Mouse (Mus musculus): ENCODE data around the gene Pou2f2.

GRCm38 (mm10) chr7:25210482-25210881 lies 31.0 kb upstream of the Pou2f2 start:
- TF ChIP-seq CTCF (IDR thresholded peaks at IDR 0.05; ENCODE audit: low read depth) (no peak), EP300 (IDR thresholded peaks at IDR 0.05; ENCODE audit: low read depth) (no peak)
